Mouse (Mus musculus): ENCODE measurements around the gene Rnpepl1. TPM values are rescaled to one million over a fixed set of nuclear protein-coding genes. Genes with fewer than 3 reads are reported as not detected.

The Rnpepl1 gene
- polyA plus RNA-seq, 1 experiment: 322 TPM

GRCm38 (mm10) chr1:92950607-92951006 is 40.0 kb downstream of the Rnpepl1 start, which contains the start of gene Gpr35:
TSS of gene Gpr35 (plus strand) at chr1:92950865.
- no peak for TF ChIP-seq GATA1 (IDR thresholded peaks at IDR 0.05; ENCODE audit: low read length)

GRCm38 (mm10) chr1:92953641-92954040 is 43.1 kb downstream of the Rnpepl1 start:
- TF ChIP-seq GATA1 (IDR thresholded peaks at IDR 0.05; ENCODE audit: low read length): no peak

GRCm38 (mm10) chr1:92958999-92959398 is 48.4 kb downstream of the Rnpepl1 start:
- TF ChIP-seq GATA1 (IDR thresholded peaks at IDR 0.05; ENCODE audit: low read length): no peak

- no peak for TF ChIP-seq GATA1 (IDR thresholded peaks at IDR 0.05; ENCODE audit: low read length)
Measured at GRCm38 (mm10) chr1:92971879-92972795, 61.6 kb downstream of the Rnpepl1 start.

GRCm38 (mm10) chr1:92972854-92973253 is 62.3 kb downstream of the Rnpepl1 start:
- no peak for TF ChIP-seq GATA1 (IDR thresholded peaks at IDR 0.05; ENCODE audit: low read length)

Other genes starting within 250 kb of the Rnpepl1 start
- not detected in 2 replicates for gene Gpc1, start 79.1 kb upstream of the Rnpepl1 start, polyA plus RNA-seq (2012)
- 0.04 and 0.09 TPM in 2 replicates for gene Ankmy1, start 7.9 kb upstream of the Rnpepl1 start, polyA plus RNA-seq (2012)
- 18.5 and 21.0 TPM in 2 replicates for gene Dusp28, start 3.8 kb upstream of the Rnpepl1 start, polyA plus RNA-seq (2012)
- gene Capn10, start 23.6 kb downstream of the Rnpepl1 start, polyA plus RNA-seq (2012): 46.7 and 49.4 TPM in 2 replicates
- 0.02 TPM in 1 of 2 replicates, not detected in the other for gene Gpr35, start 40.1 kb downstream of the Rnpepl1 start, polyA plus RNA-seq (2012)
- not detected in 2 replicates for gene Aqp12, start 95.6 kb downstream of the Rnpepl1 start, polyA plus RNA-seq (2012)
- not detected in 2 replicates for gene Kif1a, start 191.2 kb downstream of the Rnpepl1 start, polyA plus RNA-seq (2012)
- not detected in 2 replicates for gene Agxt, start 224.5 kb downstream of the Rnpepl1 start, polyA plus RNA-seq (2012)